Mouse (Mus musculus): Measurements from ENCODE around the gene Camk1g.

GRCm38 (mm10) chr1:193309785-193310518, 60.1 kb downstream of the Camk1g start:
- TF ChIP-seq CTCF (IDR thresholded peaks at IDR 0.05; ENCODE audit: low read depth) (no peak), EP300 (optimal IDR thresholded peaks at IDR 0.05) (no peak)

Measured in stomach, postnatal 0 days (tissue).